Mouse (Mus musculus): Measurements from ENCODE around the gene Hist1h1c.
A peak's percentile ranks its signal among the peaks of the same experiment; 100 is the strongest.
"Not testable (repeated sequence)": the region's sequence is repeated elsewhere in the genome, so short reads cannot be mapped to it uniquely, and the experiment has no call there.

The Hist1h1c gene

DNA sequence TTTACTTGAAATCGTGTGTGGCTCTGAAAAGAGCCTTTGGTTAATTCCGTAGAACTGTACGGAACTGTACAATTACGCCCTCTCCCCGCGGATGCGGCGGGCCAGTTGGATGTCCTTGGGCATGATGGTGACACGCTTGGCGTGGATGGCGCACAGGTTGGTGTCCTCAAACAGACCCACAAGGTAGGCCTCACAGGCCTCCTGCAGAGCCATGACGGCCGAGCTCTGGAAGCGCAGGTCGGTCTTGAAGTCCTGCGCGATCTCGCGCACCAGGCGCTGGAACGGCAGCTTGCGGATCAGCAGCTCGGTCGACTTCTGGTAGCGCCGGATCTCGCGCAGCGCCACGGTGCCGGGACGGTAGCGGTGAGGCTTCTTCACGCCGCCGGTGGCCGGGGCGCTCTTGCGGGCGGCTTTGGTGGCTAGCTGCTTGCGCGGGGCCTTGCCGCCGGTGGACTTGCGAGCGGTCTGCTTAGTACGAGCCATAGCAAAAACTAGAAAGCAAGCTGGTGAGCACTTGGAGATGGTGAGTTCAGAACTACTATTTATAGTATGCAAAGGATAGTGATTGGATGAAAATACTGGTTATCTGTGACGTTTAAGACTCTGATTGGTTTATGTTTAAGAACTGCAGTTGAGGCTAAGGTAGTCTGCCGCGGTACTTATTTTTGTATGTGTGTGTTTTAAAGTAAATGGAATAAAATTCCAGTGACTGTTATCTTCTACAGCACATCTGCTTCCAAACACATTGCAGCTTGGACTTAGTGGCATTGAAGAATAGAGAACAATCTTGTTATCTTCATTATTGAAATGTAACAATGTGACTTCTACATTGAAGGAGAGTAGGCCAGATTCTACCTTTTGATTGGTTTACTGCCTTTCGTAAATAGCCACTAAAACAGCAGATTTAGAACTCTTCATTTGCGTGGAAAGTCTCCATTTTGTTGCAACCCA, 23.5 kb downstream of the Hist1h1c start, which contains the start of gene Hist1h3a:
Gene Hist1h3a, minus strand, starts transcription at position 516 of the 951 bp plus-strand sequence.
- peak; percentile 47 to 59 for DNase-seq

DNA sequence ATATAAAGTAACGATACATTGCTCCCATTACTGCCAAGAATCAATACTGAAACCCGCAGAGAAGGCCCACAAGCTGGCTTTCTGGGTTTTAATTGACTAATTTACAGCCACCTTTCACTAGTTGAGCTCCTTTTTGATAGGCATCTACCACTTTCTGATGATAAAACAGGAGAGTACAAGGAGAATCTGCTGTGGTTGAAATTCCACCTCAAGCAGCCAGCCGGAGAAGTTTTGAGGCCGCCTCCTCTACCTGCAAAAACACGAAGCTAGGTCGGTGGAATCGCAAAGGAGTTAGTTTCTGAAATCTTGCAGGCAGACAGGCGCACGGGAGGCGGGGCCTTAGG, 24.6 kb downstream of the Hist1h1c start:
- no peak for DNase-seq

DNA sequence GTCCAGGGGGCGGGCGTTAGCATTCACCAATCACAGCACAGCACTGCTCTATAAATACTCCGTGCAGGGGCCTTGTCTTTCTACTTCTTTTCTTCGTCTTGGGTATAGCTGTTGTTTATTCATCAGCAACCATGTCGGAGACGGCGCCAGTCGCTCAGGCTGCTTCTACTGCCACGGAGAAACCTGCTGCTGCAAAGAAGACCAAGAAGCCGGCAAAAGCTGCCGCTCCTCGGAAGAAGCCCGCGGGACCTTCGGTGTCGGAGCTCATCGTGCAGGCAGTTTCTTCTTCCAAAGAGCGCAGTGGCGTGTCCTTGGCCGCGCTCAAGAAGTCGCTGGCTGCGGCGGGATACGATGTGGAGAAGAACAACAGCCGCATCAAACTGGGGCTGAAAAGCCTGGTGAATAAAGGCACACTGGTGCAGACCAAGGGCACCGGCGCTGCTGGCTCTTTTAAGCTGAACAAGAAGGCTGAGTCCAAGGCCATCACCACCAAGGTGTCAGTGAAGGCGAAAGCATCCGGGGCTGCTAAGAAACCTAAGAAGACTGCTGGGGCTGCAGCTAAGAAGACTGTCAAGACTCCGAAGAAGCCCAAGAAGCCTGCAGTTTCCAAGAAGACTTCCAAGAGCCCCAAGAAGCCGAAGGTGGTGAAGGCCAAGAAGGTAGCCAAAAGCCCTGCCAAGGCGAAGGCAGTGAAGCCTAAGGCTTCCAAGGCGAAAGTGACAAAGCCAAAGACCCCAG, 25.1 kb downstream of the Hist1h1c start, which contains the start of gene Hist1h1a:
Gene Hist1h1a, plus strand, starts transcription at position 81 of the 738 bp plus-strand sequence.
- DNase-seq: peak; percentile 89 to 92

GRCm38 (mm10) chr13:23764324-23765171, 25.9 kb downstream of the Hist1h1c start:
- DNase-seq: no peak

GRCm38 (mm10) chr13:23765172-23765513, 26.5 kb downstream of the Hist1h1c start:
- no peak for DNase-seq

DNA sequence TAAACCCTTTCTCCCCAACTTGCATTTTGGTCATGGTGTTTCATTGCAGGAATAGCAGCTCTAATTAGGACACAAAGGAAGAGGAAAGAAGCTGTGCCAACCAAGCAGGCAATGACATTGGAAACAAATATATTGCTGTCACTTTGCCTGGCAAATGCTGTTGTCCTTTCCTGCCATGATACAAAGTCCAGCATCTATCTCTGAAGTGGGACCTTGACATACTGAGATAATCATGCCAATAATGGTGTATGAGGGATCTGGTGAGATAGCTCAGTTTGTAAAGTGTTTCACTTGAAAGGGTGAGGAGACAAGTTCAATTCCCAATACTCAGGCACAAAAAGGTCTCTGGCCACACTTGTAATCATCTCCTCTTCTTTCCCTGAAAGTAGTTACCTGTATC, 28.2 kb downstream of the Hist1h1c start:
- no peak for DNase-seq

DNA sequence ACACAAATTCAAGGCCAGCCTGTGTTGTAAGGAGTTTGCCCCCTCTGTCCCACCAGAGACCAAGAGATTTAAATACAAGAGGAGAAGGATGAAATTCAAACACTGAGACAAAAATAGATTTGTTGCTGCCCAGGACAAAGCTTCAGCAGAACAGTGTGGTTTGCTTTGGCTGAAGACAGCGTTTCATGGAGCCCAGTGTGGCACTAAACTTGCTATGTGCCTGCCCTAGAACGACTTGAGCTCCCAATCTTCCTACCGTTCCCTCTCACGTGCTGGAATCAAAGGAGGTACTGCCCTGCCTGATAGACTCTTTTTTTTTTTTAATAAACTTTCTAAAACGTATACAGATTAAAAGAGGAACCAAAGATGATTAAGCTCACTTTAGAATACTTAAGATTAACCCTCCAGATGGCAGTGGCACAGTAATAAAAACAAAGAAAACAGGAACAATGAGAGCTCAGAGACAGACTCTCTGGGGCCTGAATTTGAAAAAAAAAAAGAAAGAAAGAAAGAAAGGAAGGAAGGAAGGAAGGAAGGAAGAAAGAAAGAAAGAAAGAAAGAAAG, 30.3 kb downstream of the Hist1h1c start:
- no peak for DNase-seq

DNA sequence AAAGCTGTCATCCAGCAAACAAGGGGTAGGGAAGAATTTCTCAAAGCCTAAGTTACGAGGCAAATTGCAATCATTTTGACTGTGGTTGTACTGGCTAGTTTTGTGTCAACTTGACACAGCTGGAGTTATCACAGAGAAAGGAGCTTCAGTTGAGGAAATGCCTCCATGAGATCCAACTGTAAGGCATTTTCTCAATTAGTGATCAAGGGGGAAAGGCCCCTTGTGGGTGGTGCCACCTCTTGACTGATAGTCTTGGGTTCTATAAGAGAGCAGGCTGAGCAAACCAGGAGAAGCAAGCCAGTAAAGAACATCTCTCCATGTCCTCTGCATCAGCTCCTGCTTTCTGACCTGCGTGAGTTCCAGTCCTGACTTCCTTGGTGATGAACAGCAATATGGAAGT, 31.0 kb downstream of the Hist1h1c start, which contains the start of gene Trim38:
Gene Trim38, plus strand, starts transcription at position 301 of the 400 bp plus-strand sequence.
- DNase-seq: not testable (repeated sequence)

- DNase-seq: peak; percentile 27 to 65
Observed at GRCm38 (mm10) chr13:23772561-23773313, 34.1 kb downstream of the Hist1h1c start.

DNA sequence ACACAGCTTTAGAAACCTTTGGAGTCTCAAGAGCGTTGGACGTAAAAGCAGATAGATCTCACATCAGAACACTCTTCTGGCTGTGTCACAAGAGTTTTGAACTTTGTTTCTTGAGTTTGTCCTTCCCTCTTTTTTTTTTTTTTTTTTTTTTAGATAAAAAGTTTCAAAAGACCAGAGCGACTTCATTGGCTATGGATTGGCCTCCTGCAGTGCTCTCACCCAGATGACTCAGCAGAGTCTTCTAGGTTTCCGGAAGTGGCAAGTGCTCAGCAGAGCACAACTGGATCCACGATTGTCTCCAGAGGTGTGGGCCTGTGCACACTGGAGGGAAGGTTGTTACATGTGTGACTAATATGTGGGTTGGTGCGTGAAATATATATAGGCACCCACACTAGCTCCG, 39.7 kb downstream of the Hist1h1c start:
- no peak for DNase-seq

GRCm38 (mm10) chr13:23779025-23779424, 40.4 kb downstream of the Hist1h1c start:
- DNase-seq: no peak
